Mouse (Mus musculus) erythroblast, embryonic 14.5 days (primary cell): Measurements from ENCODE around the gene Foxe1.

ENCODE experiments used
- GATA1 ChIP-seq: IDR thresholded peaks from 2 replicates; pipeline ENCODE4 v1.6.1; 2012; ENCODE audit warnings: low read length, inconsistent platforms, mixed read lengths
- TAL1 ChIP-seq: IDR thresholded peaks from 3 replicates; pipeline ENCODE4 v1.6.1; 2012; ENCODE audit warnings: low read length, inconsistent platforms, mixed read lengths

DNA sequence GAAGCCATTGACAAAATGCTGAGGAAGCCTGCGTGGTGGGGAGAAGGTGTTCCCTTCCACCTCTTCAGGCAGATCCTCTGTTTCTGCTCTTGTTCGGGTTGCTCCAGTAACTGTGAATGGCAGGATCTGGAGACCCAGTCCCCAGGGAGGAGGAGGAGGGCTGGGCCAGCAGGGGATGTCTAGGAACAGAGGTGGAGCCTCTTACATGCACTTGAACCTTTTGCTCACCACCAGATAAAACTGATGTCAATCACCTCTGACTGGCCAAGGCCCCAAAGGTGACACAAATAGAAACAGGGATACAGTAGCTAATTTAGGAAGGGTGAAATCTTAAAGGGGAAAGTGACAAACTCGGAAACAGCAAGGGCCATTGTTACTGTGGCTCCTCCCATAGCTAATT is 5.4 kb upstream of the Foxe1 start:
- TF ChIP-seq GATA1 = no peak
- TF ChIP-seq TAL1 = no peak
